Mouse (Mus musculus) bone marrow macrophage, adult 2 months (primary cell): ENCODE measurements around the gene Elf3. TPM values are rescaled to one million over a fixed set of nuclear protein-coding genes. Genes with fewer than 3 reads are reported as not detected.
A peak's percentile ranks its signal among the peaks of the same experiment; 100 is the strongest.

Experiments
- H3K27ac ChIP-seq: 2 replicates; pipeline ENCODE4 v1.5.1; 2012; ENCODE audit warnings: low read depth, low read length; ENCODE audit not compliant: insufficient read depth
- H3K4me1 ChIP-seq: 2 replicates; pipeline ENCODE4 v1.6.1; 2012; ENCODE audit warnings: low read length; ENCODE audit not compliant: control insufficient read depth, insufficient read depth
- H3K4me3 ChIP-seq: 2 replicates; pipeline ENCODE4 v1.5.1; 2012; ENCODE audit warnings: mild to moderate bottlenecking, low read length, moderate library complexity; ENCODE audit not compliant: insufficient read depth
- CTCF ChIP-seq: IDR thresholded peaks from 2 replicates; pipeline ENCODE4 v1.5.1; 2012; ENCODE audit warnings: low read depth, mild to moderate bottlenecking, low read length, moderate library complexity
- POLR2A ChIP-seq: IDR thresholded peaks from 2 replicates; pipeline ENCODE4 v1.6.1; 2012; ENCODE audit warnings: mild to moderate bottlenecking, low read depth, low read length, borderline replicate concordance
- polyA plus RNA-seq: library from polyadenylated mRNA; stranded (reverse); fragments of >200 nt; gene quantifications from 2 replicates; pipeline ENCODE4 v1.2.4, GENCODE M21; 2012; ENCODE audit not compliant: missing spikeins, insufficient read depth, insufficient read length

Gene Elf3
- polyA plus RNA-seq, result not detected in 2 replicates

DNA sequence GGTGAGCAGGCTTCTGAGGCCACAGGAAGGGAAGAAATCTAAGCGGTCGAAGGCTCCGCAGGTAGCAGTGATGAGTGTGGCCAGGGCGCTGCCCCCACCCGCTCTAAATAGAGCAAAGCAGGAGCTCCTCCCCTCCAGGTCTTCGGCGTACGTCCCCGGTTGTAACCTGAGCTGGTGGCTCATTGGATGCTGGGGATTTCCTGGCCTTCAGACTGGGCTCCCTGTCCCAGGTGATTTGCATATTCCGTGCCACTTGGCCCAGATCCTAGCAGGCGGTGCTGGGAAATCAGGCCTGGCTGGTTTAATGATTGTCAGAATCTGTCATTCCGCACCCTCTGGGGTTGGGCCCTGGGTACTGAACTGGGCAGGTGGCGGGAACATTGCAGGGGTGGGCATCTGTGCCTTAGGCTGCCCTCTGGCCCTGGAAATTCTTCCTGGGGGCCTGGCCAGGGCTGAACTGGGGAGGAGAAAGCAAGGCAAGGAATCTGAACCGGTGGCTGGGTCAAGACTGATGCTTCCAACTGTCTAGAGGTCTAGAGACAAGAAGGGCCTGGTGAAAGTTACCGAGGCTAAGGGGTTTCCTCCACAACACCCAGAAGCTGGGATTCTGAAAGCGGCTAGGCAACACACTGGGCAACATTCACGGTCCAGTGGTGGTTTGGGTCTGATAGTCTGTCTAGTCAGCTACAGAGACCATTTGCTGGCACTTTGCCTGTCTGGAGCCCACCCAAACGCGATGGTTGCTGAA lies at the start of gene Elf3:
TSS of gene Elf3 (minus strand) at position 189 of the 748 bp plus-strand sequence.
- TF ChIP-seq POLR2A (no peak), CTCF (no peak)
- Histone ChIP-seq H3K27ac (no peak within 1 kb of the TSS), H3K4me3 (peak within 1 kb of the TSS; percentile 4; the same call in 1 of the 2 replicates), H3K4me1 (no peaks in the 10 kb centered on the region)

DNA sequence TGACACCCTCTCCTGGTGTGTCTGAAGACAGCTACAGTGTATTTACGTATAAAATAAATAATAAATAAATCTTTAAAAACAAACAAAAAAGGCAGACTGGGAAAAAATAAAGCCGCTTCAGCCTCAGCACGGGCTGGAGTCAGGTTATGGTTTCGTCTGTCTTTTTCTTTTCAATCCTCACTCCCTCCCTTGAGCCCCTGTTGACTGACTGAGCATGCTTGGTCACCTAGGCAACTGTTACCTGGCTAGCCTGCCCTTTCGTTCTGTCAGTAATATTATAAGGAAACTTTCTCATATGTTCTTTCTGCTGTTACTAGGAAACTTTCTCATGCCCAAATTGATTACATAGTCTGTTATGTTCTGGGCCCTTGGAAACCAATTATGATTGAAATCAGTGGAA lies 32.5 kb upstream of the Elf3 start:
- H3K27ac ChIP-seq, result no peak overlapping the region
- no peaks in the 10 kb centered on the region for H3K4me1 ChIP-seq
- TF ChIP-seq POLR2A, result no peak
- no peak for TF ChIP-seq CTCF
- H3K4me3 ChIP-seq, result no peak overlapping the region

DNA sequence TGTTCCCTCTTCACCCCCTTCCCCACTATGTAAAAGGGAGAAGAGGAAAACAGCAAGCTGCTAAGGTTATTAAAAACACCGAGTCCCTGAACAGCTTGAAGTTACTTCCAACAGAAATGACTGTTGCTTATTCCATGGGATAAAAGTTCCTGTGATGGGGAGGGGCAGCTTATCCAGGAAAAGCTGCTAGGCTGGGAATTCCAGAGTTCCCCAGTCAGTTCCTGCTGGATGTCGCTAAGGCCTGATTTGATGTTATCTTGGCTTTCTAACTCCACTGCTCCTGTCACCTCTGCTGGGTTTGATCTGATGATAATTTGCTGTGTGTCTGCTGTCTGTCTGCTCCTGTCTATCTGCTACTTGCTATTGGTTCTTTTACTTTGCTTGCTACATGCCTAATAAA lies 27.9 kb upstream of the Elf3 start:
- Histone ChIP-seq H3K4me3 (no peak overlapping the region), H3K27ac (no peak overlapping the region), H3K4me1 (peaks cover 3% of the 10 kb centered on the region; the same call in 1 of the 2 replicates)
- no peak for TF ChIP-seq POLR2A

DNA sequence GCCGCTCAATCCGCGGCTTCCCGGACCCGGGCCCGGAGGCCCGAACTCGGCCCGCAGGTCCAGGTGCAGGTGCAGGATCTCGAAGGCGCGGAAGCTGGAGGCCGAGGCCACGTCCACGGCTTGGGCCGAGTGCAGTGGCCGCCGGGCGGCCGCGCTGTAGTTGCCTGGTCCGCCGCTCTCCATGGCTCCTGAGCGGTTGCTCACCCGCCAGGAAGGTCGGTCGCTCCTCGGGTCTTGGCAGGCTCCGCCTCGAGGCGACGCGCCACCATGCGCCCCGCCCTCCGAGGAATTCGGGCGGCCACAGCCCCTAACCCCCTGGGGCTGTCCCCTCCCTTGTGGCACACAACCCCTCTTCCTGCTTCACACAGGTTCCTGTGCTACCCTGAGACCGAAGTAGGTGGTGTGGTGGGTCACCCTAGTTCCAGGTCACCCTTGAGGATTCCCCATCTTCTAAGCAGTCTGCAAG lies 25.5 kb upstream of the Elf3 start, which contains the start of gene Rnpep:
TSS of gene Rnpep (minus strand) at position 259 of the 466 bp plus-strand sequence.
- TF ChIP-seq CTCF (no peak), POLR2A (peak; percentile 80; the same call in 1 of the 2 replicates)

DNA sequence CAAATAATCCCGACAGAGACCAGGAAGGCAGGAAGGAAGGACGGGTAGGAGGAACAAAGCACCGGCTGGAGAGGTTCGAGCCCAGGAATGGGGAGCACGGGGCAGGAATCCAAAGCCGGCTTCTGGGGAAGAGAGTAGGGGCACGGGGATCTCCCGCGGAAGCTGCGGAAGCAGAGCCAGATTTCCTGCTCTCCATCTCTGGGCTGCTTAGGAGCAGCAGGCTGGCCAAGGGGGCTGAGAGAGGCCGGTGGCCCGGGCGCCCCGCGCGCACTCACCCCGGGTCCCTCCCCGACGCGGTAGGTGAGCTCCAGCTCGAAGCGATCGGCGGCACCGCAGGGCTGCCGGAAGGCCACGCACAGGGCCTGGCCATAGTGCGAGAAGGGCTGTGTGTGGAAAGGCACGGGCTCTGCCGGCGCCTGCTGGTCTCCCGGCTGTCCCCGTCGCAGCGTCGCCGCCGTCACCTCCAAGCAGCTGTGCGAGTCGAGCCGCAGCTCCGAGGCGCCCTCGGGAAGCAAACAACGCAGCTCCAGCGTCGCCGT lies 25.0 kb upstream of the Elf3 start:
- TF ChIP-seq POLR2A (no peak), CTCF (0 out of 2 replicates have a peak, but pooled peaks have one; percentile 8)
- Histone ChIP-seq H3K27ac (peak overlapping the region; percentile 100), H3K4me3 (peak overlapping the region; percentile 99), H3K4me1 (peaks cover 8% of the 10 kb centered on the region)

More for the DNA sequence above, 25.5 kb upstream of the Elf3 start, which contains the start of gene Rnpep:
- Histone ChIP-seq H3K4me1 (peaks cover 8% of the 10 kb centered on the region), H3K4me3 (peak within 1 kb of the TSS; percentile 99), H3K27ac (peak within 1 kb of the TSS; percentile 100)

DNA sequence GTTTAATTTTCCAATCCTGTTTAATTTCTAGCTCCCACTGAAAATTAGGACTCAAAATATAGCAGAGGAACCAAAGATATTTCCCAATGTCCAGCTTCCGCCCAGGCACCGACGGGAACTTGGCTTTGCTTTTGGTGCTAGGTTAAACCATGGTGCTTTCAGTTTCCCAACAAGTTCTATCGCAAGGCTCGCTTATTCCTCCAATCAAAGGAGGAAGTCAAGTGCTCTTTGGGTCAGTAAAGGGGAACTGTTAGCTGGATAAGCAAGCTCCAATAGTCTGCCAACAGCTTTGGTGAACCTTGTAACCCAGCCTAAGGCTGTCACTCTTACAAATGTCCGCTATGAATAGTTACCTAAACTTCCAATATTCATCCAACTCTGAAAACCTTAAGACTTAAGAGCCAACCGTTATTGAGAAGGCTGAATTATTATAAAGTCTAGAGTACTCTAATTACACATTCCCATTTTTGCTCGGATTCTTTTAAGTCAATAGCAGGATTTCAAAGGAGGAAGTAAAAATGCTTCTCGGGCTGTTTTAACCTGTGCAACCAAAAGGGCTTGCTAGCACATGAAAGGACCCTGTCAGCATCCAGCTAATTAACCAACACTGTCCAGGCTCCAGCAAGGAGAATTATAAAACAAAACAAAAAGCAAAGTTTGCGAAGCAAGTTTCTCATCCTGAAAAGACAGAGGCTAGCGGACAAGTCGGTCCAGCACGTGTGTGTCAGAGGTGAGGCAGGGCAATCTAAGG lies 24.3 kb upstream of the Elf3 start:
- peaks cover 8% of the 10 kb centered on the region for H3K4me1 ChIP-seq
- H3K27ac ChIP-seq, result peak overlapping the region; percentile 100
- peak overlapping the region; percentile 99 for H3K4me3 ChIP-seq
- TF ChIP-seq POLR2A, result no peak
- no peak for TF ChIP-seq CTCF

DNA sequence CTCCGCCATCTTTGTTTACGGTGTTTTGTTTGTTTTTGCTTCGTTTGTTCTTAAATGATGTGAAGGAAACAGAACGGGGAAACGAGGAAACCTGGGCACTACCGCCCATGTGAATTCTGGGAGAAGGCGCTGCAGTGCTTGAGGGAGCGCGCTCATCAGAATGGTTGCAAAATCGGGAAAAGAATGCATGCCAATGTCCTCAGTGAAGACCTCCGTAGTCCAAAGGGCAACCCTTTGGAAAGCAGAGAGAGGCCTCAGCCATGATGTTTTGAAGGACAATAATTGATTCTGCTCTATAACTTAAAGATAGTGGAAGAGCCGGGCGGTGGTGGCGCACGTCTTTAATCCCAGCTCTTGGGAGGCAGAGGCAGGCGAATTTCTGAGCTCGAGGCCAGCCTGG lies 23.5 kb upstream of the Elf3 start:
- peak overlapping the region; percentile 100 for H3K27ac ChIP-seq
- peaks cover 8% of the 10 kb centered on the region for H3K4me1 ChIP-seq
- H3K4me3 ChIP-seq, result peak overlapping the region; percentile 69
- TF ChIP-seq CTCF, result no peak
- no peak for TF ChIP-seq POLR2A

DNA sequence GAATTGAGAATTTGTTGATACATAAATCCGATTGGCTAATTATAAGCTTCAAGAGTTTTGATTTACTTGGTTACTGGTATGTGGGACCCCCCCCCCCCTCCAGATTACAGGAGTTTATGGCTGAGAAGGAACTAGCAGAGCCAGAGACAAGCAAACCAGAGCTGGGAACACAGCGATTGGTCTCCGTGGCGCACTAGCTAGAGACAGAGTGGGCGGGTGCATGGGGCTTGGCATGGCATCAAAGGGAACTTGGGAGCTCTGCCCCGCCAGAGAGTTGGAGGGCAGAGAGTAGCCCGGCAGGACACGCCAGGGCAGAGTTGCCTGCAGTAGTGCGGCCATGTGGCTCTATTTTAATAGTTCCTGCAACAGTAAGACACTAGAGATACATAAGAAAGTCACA lies 22.3 kb upstream of the Elf3 start:
- TF ChIP-seq POLR2A, result no peak
- no peak for TF ChIP-seq CTCF
- Histone ChIP-seq H3K4me1 (peaks cover 8% of the 10 kb centered on the region), H3K27ac (peak overlapping the region; percentile 62), H3K4me3 (peak overlapping the region; percentile 45)

DNA sequence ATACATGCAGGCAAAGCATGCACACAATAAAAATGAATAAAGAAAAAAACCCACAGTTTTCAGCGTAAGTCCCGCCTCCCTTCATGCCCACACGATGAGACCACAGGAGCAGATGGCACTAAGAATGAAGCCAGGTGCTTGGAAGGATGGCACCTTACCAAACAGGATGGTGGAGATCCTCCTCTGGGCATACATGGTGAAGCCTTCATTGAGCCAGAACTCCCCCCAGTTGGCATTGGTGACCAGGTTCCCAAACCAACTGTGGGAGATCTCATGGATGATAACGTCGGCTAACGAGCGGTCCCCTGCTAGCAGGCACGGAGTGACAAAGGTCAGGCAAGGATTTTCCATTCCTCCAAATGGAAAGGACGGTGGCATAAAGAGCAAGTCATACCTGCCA lies 13.0 kb upstream of the Elf3 start:
- peaks cover 32% of the 10 kb centered on the region for H3K4me1 ChIP-seq
- H3K27ac ChIP-seq, result no peak overlapping the region
- TF ChIP-seq POLR2A (no peak), CTCF (no peak)
- H3K4me3 ChIP-seq, result no peak overlapping the region
